Mouse (Mus musculus): ENCODE data around the gene Kdm8. TPM values are rescaled to one million over a fixed set of nuclear protein-coding genes. Genes with fewer than 3 reads are reported as not detected.

The Kdm8 gene
- polyA plus RNA-seq, 1 experiment = 6.2 TPM

DNA sequence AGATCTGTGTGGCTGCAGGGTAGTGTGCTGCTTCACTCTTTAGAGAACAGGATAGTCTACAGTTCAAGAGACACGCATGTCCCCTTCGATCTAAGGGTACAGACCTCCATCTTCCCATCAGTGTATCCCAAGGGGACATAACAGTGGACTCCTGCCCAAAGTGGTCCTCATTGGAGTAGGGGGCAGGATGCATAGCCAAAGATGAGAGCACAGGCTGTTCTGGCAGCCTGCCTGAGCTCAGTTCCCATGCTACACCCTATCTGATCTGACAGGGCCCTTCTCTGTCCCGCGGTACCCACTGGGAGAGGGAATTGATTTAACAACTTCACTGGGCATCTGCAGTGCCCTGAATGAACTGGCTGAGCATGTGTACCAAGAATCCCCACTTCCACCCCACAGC is 9.2 kb downstream of the Kdm8 start:
- no peak for DNase-seq (ENCODE audit: low spot score)

- no peak for DNase-seq (ENCODE audit: low spot score)
Observed at GRCm38 (mm10) chr7:125462200-125462599, 17.7 kb downstream of the Kdm8 start.

GRCm38 (mm10) chr7:125469937-125470336 is 25.5 kb downstream of the Kdm8 start:
- DNase-seq (ENCODE audit: low spot score) = peak; percentile 39

DNA sequence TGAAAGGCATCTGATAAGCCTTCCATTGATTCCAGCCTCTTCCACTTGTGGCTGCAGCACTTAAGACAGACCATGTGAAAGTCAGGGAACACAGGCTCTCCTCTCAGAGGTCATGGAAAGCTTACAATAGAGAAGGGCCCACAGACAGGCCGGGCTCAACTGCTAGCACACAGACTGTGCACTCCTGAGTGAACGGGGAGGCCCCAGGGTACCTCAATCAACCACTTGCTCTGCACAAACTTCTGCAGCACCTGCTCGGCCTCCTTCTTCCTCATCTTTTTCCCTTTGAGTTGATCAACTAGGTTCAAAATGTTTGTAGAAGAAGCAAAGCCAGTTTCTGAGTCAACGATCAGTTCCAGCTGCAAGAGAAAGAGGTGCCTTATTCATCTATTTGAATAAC is 26.4 kb downstream of the Kdm8 start:
- no peak for DNase-seq (ENCODE audit: low spot score)

GRCm38 (mm10) chr7:125471991-125472741 is 27.7 kb downstream of the Kdm8 start:
- DNase-seq (ENCODE audit: low spot score) = peak; percentile 40

GRCm38 (mm10) chr7:125474535-125474934 is 30.1 kb downstream of the Kdm8 start:
- DNase-seq (ENCODE audit: low spot score) = no peak

DNA sequence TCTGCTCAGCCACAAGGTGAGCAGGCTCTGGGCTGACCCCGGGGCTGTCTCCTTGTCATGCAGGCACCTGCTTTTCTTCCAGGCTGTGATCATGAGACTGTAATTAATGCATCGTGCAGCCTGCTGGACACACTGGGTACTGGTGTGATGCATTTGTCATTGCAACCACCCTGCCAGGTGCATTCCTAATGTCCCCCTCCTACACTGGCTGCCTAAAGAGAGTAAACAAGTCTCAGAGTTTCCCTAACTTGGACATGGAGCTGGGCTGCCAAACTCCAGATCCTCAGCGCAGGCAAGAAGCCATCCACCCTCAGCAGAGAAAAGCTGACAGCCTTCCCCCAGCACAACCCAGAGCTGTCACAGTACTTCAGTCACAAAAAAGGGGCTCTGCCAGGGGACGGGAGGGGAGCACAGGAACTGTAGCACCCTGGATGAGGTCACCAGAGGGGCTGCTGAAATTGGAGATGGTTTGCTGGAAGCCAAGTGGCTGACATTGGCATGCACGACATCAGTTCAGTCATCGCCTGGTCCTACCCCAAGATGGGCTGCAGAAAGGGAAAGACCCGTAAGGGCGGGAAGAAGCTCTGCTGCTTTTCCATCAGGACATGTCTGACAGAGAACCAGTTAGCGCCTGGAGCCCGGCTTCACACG is 31.2 kb downstream of the Kdm8 start:
- DNase-seq (ENCODE audit: low spot score) = no peak

- DNase-seq (ENCODE audit: low spot score) = no peak
Observed at GRCm38 (mm10) chr7:125478391-125478984, 34.0 kb downstream of the Kdm8 start.

- no peak for DNase-seq (ENCODE audit: low spot score)
Observed at GRCm38 (mm10) chr7:125480518-125480917, 36.0 kb downstream of the Kdm8 start.

GRCm38 (mm10) chr7:125482339-125482738 is 37.9 kb downstream of the Kdm8 start:
- DNase-seq (ENCODE audit: low spot score) = no peak

DNA sequence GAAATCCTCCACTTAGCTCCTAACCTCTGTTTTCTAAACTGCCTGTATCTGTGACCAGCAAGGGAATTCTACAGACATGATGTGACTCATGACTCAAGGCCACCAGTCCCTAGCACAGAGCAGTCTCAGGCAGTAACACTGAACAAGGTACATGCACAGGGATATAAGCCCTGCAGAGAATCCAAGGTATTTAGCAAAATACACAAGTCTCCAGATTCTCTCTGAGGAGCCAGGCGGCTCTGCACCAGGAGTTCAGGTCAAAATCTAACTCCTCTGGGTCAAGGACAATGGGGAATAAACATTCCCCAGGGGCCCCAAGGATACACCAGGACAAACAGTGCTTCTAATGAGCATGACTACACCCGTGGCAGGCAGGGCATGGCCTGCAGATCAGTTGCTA is 38.4 kb downstream of the Kdm8 start:
- no peak for DNase-seq (ENCODE audit: low spot score)

- DNase-seq (ENCODE audit: low spot score) = no peak
Observed at GRCm38 (mm10) chr7:125484791-125485190, 40.3 kb downstream of the Kdm8 start.

- no peak for DNase-seq (ENCODE audit: low spot score)
Observed at GRCm38 (mm10) chr7:125486121-125486630, 41.7 kb downstream of the Kdm8 start.

GRCm38 (mm10) chr7:125487126-125487525 is 42.6 kb downstream of the Kdm8 start:
- DNase-seq (ENCODE audit: low spot score) = no peak

DNA sequence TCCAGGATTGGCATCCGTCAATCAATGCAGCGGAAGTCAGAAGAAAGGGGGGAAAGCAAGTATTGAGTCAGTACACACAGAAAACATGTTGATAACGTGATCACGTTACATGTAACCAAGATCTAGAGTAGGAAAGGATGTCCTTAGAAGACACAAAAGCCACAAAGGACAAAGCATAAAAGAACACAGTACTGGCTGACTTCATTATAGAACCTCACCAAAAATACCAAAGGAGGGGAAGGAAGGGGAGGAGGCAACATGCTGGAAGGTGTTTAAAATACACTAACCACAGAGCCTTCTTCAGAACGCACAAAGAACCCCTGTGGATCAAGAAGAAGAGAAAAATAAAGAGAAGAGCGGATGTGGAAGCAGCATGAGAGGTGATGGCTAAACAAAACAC is 44.2 kb downstream of the Kdm8 start:
- no peak for DNase-seq (ENCODE audit: low spot score)

GRCm38 (mm10) chr7:125489636-125490035 is 45.2 kb downstream of the Kdm8 start:
- DNase-seq (ENCODE audit: low spot score) = no peak

GRCm38 (mm10) chr7:125490947-125491735 is 46.7 kb downstream of the Kdm8 start, which contains the start of gene Nsmce1:
Gene Nsmce1, minus strand, starts transcription at chr7:125491596.
- DNase-seq (ENCODE audit: low spot score) = peak; percentile 81

GRCm38 (mm10) chr7:125491760-125492159 is 47.3 kb downstream of the Kdm8 start:
- no peak for DNase-seq (ENCODE audit: low spot score)

GRCm38 (mm10) chr7:125492551-125492950 is 48.1 kb downstream of the Kdm8 start:
- no peak for DNase-seq (ENCODE audit: low spot score)

GRCm38 (mm10) chr7:125495864-125496440 is 51.5 kb downstream of the Kdm8 start:
- no peak for DNase-seq (ENCODE audit: low spot score)
